Mouse (Mus musculus): ENCODE data around the gene AC129217.1. TPM values are rescaled to one million over a fixed set of nuclear protein-coding genes. Genes with fewer than 3 reads are reported as not detected.
A peak's percentile ranks its signal among the peaks of the same experiment; 100 is the strongest.

The AC129217.1 gene
- total and polyA plus RNA-seq, 3 experiments: 0.23 to 53.4 TPM; not detected in 1

DNA sequence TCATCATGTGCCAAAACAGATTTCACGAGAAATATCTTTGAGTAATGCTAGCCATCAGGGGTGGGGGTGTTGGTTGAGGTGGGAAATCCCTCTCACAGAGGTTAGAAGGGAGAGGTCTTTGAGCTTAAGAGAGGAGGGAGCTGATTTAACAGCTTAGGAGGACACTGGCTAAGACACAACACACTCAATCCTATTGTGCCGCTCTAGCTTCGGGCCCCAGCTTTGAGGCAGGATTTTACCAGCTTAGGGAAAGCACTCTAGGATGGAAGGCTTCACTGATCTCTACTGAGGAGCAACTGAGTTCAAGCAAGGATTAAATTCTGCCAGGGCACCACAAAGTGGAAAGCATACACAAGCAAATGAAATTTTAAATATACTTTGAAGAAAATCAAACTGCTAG, 12.6 kb upstream of the AC129217.1 start:
- DNase-seq (ENCODE audit: low read depth, low spot score): no peak
- H3K27me3 ChIP-seq (ENCODE audit: control insufficient read depth in 1 of 2, insufficient read depth in 2 of 2, low read length in 2 of 2): no peaks in the 10 kb centered on the region
- H3K9ac ChIP-seq (ENCODE audit: control insufficient read depth, low read depth, low read length, poor library complexity, severe bottlenecking): peak overlapping the region; percentile 21
- no peak overlapping the region for H3K27ac ChIP-seq (ENCODE audit: control insufficient read depth, low read depth, low read length)
- peaks cover 39% of the 10 kb centered on the region for H3K79me2 ChIP-seq (ENCODE audit: control insufficient read depth, insufficient read depth, low read length, poor library complexity)
- peaks cover 11 to 19% of the 10 kb centered on the region in 2 experiments; a peak in 3 of 4 replicates for H3K36me3 ChIP-seq (ENCODE audit: control insufficient read depth in 1 of 2, insufficient read depth in 2 of 2, low read length in 2 of 2)
- peaks cover 3 to 11% of the 10 kb centered on the region in 2 experiments; a peak in 3 of 4 replicates for H3K4me1 ChIP-seq (ENCODE audit: control insufficient read depth in 1 of 2, insufficient read depth in 2 of 2, low read length in 2 of 2)
- no peaks in the 10 kb centered on the region for H3K9me3 ChIP-seq (replicated peaks; ENCODE audit: insufficient read depth, low read length)
- TF ChIP-seq MAZ (IDR thresholded peaks at IDR 0.05; ENCODE audit: low read depth, low read length) (no peak), BHLHE40 (IDR thresholded peaks at IDR 0.05; ENCODE audit: borderline replicate concordance, low read depth, low read length) (no peak), CHD1 (IDR thresholded peaks at IDR 0.05; ENCODE audit: low read depth, low read length) (no peak), NELFE (IDR thresholded peaks at IDR 0.05; ENCODE audit: low read depth, low read length) (no peak), JUND (IDR thresholded peaks at IDR 0.05; ENCODE audit: low read depth, low read length) (no peak), CTCF (IDR thresholded peaks at IDR 0.05 in 2 of 3, conservative IDR thresholded peaks at IDR 0.05 in 1 of 3; ENCODE audit: control insufficient read depth in 1 of 3, insufficient read depth in 1 of 3, low read depth in 2 of 3, low read length in 3 of 3, poor library complexity in 1 of 3, severe bottlenecking in 1 of 3) (no peak), SIN3A (IDR thresholded peaks at IDR 0.05; ENCODE audit: low read length) (no peak), GATA1 (IDR thresholded peaks at IDR 0.05; ENCODE audit: low read depth, low read length) (no peak)
- H3K4me3 ChIP-seq (ENCODE audit: control insufficient read depth in 1 of 2, insufficient read depth in 1 of 2, low read depth in 2 of 2, low read length in 2 of 2): peak overlapping the region in 1 of 2 experiments; percentile 8; a peak in 1 of 4 replicates

DNA sequence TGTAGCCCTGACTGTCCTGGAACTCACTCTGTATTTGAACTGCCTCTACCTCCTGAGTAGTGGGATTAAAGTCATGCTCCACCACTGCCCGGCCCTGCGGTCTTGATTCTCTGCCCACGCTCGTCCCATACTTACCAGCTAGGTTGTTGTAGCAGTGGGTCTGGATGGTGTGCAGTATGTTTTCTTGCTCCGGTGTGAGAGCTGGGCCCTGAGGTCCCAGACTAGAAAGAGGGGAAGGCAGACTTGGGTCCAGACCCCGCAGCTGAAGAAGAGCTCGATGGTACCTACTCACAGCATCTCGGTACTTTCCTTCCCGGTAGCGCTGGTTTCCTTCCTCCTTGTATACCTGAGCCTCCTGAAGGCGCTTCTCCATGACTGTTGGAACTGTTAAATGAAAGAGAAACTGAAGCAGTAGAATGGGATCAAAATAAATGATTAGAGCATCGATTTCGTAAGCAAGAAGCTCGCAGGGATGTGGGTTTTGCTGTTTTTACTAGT, 11.2 kb upstream of the AC129217.1 start:
- peak overlapping the region; percentile 98 for H3K27ac ChIP-seq (ENCODE audit: control insufficient read depth, low read depth, low read length)
- peaks cover 5 to 11% of the 10 kb centered on the region in 2 experiments; a peak in 3 of 4 replicates for H3K4me1 ChIP-seq (ENCODE audit: control insufficient read depth in 1 of 2, insufficient read depth in 2 of 2, low read length in 2 of 2)
- peak; percentile 23; the same call in 1 of the 2 replicates for TF ChIP-seq ZMIZ1 (IDR thresholded peaks at IDR 0.05; ENCODE audit: low read depth, low read length)
- TF ChIP-seq KAT2A (conservative IDR thresholded peaks at IDR 0.05; ENCODE audit: low read depth, low read length): no peak
- peak; percentile 54 for DNase-seq (ENCODE audit: low read depth, low spot score)
- peaks cover 51% of the 10 kb centered on the region for H3K79me2 ChIP-seq (ENCODE audit: control insufficient read depth, insufficient read depth, low read length, poor library complexity)
- no peaks in the 10 kb centered on the region for H3K9me3 ChIP-seq (replicated peaks; ENCODE audit: insufficient read depth, low read length)
- peak overlapping the region; percentile 88 for H3K9ac ChIP-seq (ENCODE audit: control insufficient read depth, low read depth, low read length, poor library complexity, severe bottlenecking)
- peak overlapping the region; percentile 78 for H3K4me3 ChIP-seq (ENCODE audit: control insufficient read depth in 1 of 2, insufficient read depth in 1 of 2, low read depth in 2 of 2, low read length in 2 of 2)
- peaks cover 7 to 31% of the 10 kb centered on the region in 2 experiments for H3K36me3 ChIP-seq (ENCODE audit: control insufficient read depth in 1 of 2, insufficient read depth in 2 of 2, low read length in 2 of 2)
- H3K27me3 ChIP-seq (ENCODE audit: control insufficient read depth in 1 of 2, insufficient read depth in 2 of 2, low read length in 2 of 2): no peaks in the 10 kb centered on the region

DNA sequence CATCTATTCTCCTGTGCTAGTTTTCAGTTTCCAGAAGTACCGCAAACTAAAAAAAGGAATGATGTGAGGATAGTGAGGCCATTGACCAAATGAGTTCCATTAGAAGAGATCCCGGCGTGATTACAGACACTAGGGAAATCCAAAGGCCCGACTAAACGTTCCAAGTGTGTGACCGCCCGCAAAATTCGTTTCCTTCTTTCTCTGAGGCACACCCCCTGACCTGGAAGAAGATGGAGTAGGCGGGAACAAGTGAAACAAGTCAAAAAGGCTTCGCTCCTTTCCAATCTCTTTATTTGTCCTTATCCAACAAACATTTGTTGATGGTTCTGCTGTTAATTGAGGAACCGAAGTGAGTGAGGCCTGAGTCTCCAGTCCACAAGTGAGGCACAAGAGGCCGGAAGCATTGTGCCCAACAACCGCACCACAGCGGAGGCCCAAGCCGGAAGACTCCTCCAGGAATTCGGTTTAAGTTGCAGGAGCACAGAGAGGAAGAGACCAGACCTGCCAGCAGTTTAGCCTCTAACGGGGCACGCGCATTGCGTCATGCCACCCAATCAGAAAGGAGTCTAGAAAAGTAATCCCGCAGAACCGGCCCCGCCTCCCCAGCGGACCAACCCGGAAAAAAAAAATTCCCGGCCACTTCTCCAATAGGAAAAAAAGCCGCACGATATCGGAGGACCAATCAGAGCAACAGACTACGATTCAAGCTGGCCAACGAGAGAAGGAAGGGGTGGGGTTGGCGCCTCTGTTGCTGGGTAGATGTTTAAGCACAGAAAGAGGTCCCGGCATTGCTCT, 10.6 kb upstream of the AC129217.1 start, which contains the start of gene Ttc9c:
TSS of gene Ttc9c (minus strand) at position 533 of the 795 bp plus-strand sequence.
- Histone ChIP-seq H3K27ac (ENCODE audit: control insufficient read depth, low read depth, low read length) (peak within 1 kb of the TSS; percentile 98), H3K9ac (ENCODE audit: control insufficient read depth, low read depth, low read length, poor library complexity, severe bottlenecking) (peak within 1 kb of the TSS; percentile 93), H3K9me3 (replicated peaks; ENCODE audit: insufficient read depth, low read length) (no peaks in the 10 kb centered on the region), H3K4me1 (ENCODE audit: control insufficient read depth in 1 of 2, insufficient read depth in 2 of 2, low read length in 2 of 2) (peaks cover 5 to 11% of the 10 kb centered on the region in 2 experiments; a peak in 3 of 4 replicates), H3K4me3 (ENCODE audit: control insufficient read depth in 1 of 2, insufficient read depth in 1 of 2, low read depth in 2 of 2, low read length in 2 of 2) (peak within 1 kb of the TSS; percentile 96 to 98), H3K27me3 (ENCODE audit: control insufficient read depth in 1 of 2, insufficient read depth in 2 of 2, low read length in 2 of 2) (no peaks in the 10 kb centered on the region), H3K36me3 (ENCODE audit: control insufficient read depth in 1 of 2, insufficient read depth in 2 of 2, low read length in 2 of 2) (peaks cover 8 to 31% of the 10 kb centered on the region in 2 experiments), H3K79me2 (ENCODE audit: control insufficient read depth, insufficient read depth, low read length, poor library complexity) (peaks cover 53% of the 10 kb centered on the region)
- DNase-seq (ENCODE audit: low read depth, low spot score): peak; percentile 99
- peak; percentile 48; the same call in 1 of the 2 replicates for TF ChIP-seq MAZ (IDR thresholded peaks at IDR 0.05; ENCODE audit: low read depth, low read length)
- no peak; the same call in 1 of the 2 replicates for TF ChIP-seq ZMIZ1 (IDR thresholded peaks at IDR 0.05; ENCODE audit: low read depth, low read length)
- peak; percentile 86 for TF ChIP-seq TBP (IDR thresholded peaks at IDR 0.05; ENCODE audit: low read depth, low read length)
- no peak for TF ChIP-seq BHLHE40 (IDR thresholded peaks at IDR 0.05; ENCODE audit: borderline replicate concordance, low read depth, low read length)
- TF ChIP-seq POLR2A (IDR thresholded peaks at IDR 0.05; ENCODE audit: control insufficient read depth in 1 of 2, insufficient read depth in 1 of 2, low read depth in 1 of 2, low read length in 2 of 2, poor library complexity in 1 of 2): peak in 1 of 2 experiments; percentile 88; a peak in 2 of 4 replicates
- no peak for TF ChIP-seq RAD21 (IDR thresholded peaks at IDR 0.05; ENCODE audit: low read depth, low read length)
- TF ChIP-seq ELF1 (IDR thresholded peaks at IDR 0.05; ENCODE audit: low read depth, low read length): peak; percentile 91
- TF ChIP-seq HCFC1 (IDR thresholded peaks at IDR 0.05; ENCODE audit: low read depth, low read length): peak; percentile 80
- peak; percentile 67 for TF ChIP-seq KAT2A (conservative IDR thresholded peaks at IDR 0.05; ENCODE audit: low read depth, low read length)
- no peak for TF ChIP-seq POLR2AphosphoS5 (IDR thresholded peaks at IDR 0.05; ENCODE audit: borderline replicate concordance, low read depth, low read length)
- TF ChIP-seq NELFE (IDR thresholded peaks at IDR 0.05; ENCODE audit: low read depth, low read length): peak; percentile 83
- no peak for TF ChIP-seq RCOR1 (IDR thresholded peaks at IDR 0.05; ENCODE audit: low read depth, low read length)
- TF ChIP-seq ZC3H11A (IDR thresholded peaks at IDR 0.05; ENCODE audit: low read depth, low read length): no peak
- peak; percentile 95 for TF ChIP-seq ZNF384 (IDR thresholded peaks at IDR 0.05; ENCODE audit: low read depth, low read length)
- TF ChIP-seq NRF1 (IDR thresholded peaks at IDR 0.05; ENCODE audit: insufficient read depth, low read depth, low read length, poor library complexity, severe bottlenecking): peak; percentile 59
- no peak for TF ChIP-seq UBTF (IDR thresholded peaks at IDR 0.05; ENCODE audit: borderline replicate concordance, insufficient read depth, low read depth, low read length)
- no peak for TF ChIP-seq GABPA (IDR thresholded peaks at IDR 0.05; ENCODE audit: low read depth, low read length)
